Mouse (Mus musculus): ENCODE results near the gene Hoxc4. TPM values are rescaled to one million over a fixed set of nuclear protein-coding genes. Genes with fewer than 3 reads are reported as not detected.

Hoxc4 gene
- polyA plus RNA-seq, 1 experiment from 2014 or later = 9.8 TPM

DNA sequence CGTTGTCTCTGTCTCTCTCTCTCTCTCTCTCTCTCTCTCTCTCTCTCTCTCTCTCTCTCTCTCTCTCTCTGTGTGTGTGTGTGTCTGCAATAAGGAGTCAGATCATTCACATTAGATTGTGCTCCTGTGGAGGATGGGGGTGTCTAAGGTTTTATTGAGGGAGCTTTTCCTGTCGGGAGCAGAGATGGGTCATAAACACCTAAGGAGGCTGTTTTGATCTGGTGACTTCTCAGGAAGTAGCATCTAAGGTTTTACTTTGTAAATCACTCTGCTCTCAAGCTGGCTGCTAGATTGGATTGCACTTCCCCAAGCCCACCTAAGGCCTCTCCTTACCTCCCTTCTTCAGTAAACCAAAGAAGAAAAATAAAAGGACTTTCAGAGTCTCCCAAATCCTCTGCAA, 5.4 kb downstream of the Hoxc4 start:
- Histone ChIP-seq H3K4me1 (peaks cover 86% of the 10 kb centered on the region), H3K27me3 (ENCODE audit: low read depth, poor library complexity, severe bottlenecking) (peaks cover 100% of the 10 kb centered on the region), H3K27ac (no peak overlapping the region), H3K4me3 (no peak overlapping the region), H3K9me3 (replicated peaks) (no peaks in the 10 kb centered on the region), H3K36me3 (no peaks in the 10 kb centered on the region)
- WGBS = 3% methylated on average over 2 of the region's 2 CpGs
- no peak for DNase-seq (ENCODE audit: low spot score)

DNA sequence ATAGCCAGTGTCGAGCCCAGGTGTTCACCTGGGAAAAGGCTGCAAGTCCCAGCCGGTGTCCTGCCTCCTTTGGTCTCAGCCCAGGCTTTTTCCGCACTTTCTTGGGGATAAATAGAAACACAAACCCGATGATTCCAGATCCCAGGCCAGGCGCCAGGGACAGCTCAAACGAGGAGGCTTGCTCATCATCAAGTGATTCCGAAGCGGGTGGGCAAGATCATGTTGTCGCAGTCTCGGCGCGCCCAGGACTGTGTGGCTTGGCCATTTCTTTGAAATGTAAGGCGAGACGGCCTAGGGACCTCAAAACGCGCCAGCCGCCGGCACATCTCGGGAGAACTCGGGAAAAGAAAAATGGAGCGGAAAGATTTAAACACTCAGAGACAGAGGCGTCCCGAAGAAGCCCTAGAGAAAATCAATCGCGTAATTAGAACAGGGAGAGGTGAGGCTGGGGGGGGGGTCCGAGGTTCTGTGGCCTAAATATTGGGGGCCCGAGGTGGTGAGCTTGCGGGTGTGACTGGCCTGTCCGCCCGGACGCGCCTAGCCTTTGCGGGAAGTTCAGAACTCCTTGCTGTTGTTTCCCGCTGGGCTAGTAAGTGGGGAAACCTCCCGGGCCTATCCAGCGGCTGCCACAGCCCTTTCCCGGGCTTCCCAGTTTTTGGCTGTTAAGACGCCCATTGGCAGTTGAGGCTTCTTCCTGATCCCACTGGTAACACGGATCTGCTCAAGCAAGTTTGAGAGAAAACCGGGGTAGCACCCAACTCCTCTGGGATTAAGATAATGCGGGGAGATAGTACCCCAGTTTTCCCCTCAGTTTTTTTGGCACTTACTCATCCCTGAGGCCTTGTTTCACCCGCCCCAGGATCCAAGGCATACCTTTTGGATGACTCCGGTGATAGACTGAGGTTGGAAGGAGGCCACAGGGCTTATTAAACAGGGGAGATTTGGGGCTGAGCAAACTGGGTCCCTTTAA, 8.8 kb downstream of the Hoxc4 start:
- peaks cover 81% of the 10 kb centered on the region for H3K4me1 ChIP-seq
- 3% methylated on average over 43 of the region's 43 CpGs for WGBS
- DNase-seq (ENCODE audit: low spot score) = peak; percentile 69
- no peaks in the 10 kb centered on the region for H3K36me3 ChIP-seq
- peaks cover 99% of the 10 kb centered on the region for H3K27me3 ChIP-seq (ENCODE audit: low read depth, poor library complexity, severe bottlenecking)
- peak overlapping the region; percentile 40 for H3K4me3 ChIP-seq
- H3K27ac ChIP-seq = peak overlapping the region; percentile 79
- H3K9me3 ChIP-seq (replicated peaks) = no peaks in the 10 kb centered on the region

DNA sequence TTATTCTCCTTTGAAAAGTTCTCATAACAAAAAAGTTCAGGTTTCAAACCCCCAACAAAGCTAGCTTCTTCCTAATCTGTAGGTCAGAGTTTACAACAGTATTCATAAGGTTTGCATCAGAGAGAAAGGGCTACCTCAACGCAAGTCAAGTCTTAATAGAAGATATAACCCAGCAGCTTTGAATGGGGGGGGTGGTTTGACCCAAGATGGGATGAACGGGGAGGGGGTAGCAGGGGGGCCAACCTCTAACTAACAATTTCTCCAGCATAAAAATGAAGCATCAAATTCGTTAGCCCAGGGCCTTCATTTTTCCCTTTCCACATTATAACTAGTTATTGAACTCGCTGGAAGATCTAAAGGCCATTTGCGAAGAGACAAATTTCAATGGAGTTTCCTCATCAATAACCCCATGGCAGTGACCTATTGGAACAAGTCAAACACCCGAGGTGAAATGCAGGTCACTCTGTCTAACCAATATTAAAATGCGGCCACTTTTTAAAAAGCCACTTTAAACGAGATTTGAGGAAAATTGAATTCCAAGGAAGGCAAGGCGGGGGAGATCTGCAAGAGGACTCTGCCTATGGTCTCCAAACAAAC, 10.3 kb downstream of the Hoxc4 start:
- H3K36me3 ChIP-seq = no peaks in the 10 kb centered on the region
- H3K9me3 ChIP-seq (replicated peaks) = no peaks in the 10 kb centered on the region
- peaks cover 99% of the 10 kb centered on the region for H3K27me3 ChIP-seq (ENCODE audit: low read depth, poor library complexity, severe bottlenecking)
- no peak overlapping the region for H3K4me3 ChIP-seq
- no peak overlapping the region for H3K27ac ChIP-seq
- WGBS = 14% methylated on average over 9 of the region's 9 CpGs
- peaks cover 85% of the 10 kb centered on the region for H3K4me1 ChIP-seq
- no peak for DNase-seq (ENCODE audit: low spot score)

DNA sequence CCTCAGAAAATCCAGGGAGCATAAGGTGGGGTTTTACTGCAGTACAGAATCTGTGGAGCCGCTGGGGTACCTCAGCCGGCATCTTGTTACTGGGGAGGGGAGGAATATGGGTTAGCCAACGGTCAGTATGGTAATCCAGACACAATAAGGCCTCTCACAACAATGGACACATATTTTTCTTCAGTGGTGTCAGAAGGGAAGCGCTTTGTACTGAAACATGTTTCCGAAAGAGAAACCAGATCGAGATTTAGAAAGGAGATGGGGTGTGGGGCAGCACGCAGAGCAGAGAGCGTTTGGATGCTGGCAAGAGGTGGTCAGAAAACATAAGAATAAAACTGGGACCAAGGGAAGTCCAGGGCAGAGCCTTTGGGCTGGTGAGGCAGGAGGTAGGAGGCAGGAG, 11.4 kb downstream of the Hoxc4 start:
- peaks cover 99% of the 10 kb centered on the region for H3K27me3 ChIP-seq (ENCODE audit: low read depth, poor library complexity, severe bottlenecking)
- H3K9me3 ChIP-seq (replicated peaks) = no peaks in the 10 kb centered on the region
- peak overlapping the region; percentile 47; the same call in 1 of the 2 replicates for H3K27ac ChIP-seq
- H3K4me3 ChIP-seq = no peak overlapping the region
- 13% methylated on average over 8 of the region's 8 CpGs for WGBS
- no peak for DNase-seq (ENCODE audit: low spot score)
- H3K36me3 ChIP-seq = no peaks in the 10 kb centered on the region
- H3K4me1 ChIP-seq = peaks cover 85% of the 10 kb centered on the region

DNA sequence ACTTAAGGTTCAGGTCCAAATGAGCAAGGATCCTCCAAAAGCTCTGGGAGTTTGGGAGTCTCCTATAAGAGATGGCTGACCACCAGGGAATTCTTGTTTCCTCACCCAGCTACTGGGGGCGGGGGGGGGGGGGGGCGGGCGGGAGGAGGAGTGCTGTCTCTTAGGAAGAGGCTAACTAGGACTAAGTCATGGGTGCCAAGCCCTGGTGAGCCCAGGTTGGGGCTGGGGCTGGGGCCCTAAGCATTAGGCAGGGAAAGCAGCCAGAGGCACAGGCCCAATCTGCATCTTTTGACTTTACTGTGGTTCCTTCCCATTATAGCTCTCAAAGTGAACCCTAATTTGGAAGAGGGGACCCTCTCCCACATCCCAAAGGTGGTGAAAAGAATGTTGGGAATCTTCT, 13.4 kb downstream of the Hoxc4 start:
- peak overlapping the region; percentile 56; the same call in 1 of the 2 replicates for H3K27ac ChIP-seq
- peak overlapping the region; percentile 18; the same call in 1 of the 2 replicates for H3K4me3 ChIP-seq
- no peaks in the 10 kb centered on the region for H3K9me3 ChIP-seq (replicated peaks)
- H3K27me3 ChIP-seq (ENCODE audit: low read depth, poor library complexity, severe bottlenecking) = peaks cover 99% of the 10 kb centered on the region
- DNase-seq (ENCODE audit: low spot score) = peak; percentile 53
- peaks cover 85% of the 10 kb centered on the region for H3K4me1 ChIP-seq
- H3K36me3 ChIP-seq = no peaks in the 10 kb centered on the region
- 0% methylated on average over 2 of the region's 3 CpGs for whole genome bisulfite sequencing

DNA sequence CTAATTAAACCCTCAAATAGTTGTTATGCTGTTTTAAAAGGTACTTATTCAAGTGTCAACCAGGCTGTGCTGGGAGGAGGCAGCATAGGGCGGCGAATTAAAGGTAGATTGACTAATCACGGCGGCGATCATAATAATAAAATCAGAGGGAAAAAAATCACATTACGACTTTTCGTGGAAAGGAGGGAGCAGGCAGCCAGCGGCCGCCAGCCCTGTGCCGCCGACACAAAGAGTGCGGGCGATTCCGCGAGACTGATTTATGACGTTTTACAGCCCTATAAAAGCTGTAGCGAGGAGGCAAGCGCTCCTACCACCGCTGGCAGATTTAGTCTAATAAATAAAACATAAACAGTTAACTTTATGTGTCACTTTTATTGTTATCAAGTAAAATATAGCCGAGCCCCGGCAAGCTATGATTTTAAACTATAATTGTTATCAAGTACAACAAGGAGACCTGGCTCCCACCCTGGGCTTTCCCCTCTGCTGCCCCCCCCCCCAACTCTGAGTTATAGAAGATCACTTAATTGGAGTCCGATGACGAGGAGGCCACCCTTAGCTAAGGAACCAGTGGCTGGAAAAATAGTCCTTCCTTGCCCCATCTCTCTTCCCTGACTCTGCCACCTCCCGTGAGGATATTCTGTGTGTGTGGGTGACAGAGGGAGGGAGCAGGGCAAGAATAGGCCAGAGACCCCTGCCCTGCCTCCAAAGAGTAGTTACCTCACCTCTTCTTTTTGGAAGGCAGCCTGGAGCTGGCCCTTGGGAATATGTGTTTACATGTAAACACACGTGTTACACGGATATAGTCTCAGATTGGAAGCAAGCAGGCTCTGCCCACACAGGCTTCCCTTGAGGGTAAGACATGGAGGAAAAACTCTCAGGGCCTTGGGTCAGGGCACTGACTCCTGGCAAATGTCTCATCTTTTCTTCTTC, 14.2 kb downstream of the Hoxc4 start:
- Histone ChIP-seq H3K4me3 (peak overlapping the region; percentile 18), H3K9me3 (replicated peaks) (no peaks in the 10 kb centered on the region), H3K27me3 (ENCODE audit: low read depth, poor library complexity, severe bottlenecking) (peaks cover 99% of the 10 kb centered on the region), H3K36me3 (no peaks in the 10 kb centered on the region), H3K4me1 (peaks cover 81% of the 10 kb centered on the region), H3K27ac (peak overlapping the region; percentile 56; the same call in 1 of the 2 replicates)
- DNase-seq (ENCODE audit: low spot score) = peak; percentile 71
- under 1% methylated on average over 26 of the region's 26 CpGs for WGBS

DNA sequence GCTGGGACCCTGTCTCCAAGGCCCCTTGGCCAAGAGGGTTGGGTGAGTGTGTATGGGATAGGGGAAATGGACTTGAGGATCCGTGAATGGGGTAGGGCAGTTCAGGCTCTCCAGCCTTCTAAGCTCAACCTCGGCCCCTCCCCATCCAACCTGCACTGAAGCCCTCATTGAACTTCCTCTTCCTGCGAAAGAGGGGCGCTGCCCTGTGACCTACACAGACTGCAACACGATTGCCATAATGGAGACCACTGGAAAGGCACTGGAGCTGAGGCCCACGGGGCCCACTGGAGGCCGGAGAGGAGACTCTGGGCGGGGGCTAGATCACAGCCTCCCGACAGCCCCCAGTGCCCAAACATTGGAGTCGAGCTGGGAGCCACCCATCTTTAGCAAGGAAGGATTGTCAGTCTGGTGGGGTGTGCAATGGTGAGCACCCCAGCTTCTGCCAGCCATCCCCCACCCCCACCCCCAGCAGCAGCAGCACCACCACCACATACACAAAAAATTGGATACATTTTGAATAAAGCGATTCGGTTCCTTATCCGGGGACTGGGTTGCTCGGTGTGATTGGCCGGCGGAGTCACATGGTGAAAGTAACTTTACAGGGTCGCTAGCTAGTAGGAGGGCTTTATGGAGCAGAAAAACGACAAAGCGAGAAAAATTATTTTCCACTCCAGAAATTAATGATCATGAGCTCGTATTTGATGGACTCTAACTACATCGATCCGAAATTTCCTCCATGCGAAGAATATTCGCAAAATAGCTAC, 15.5 kb downstream of the Hoxc4 start:
- WGBS = 2% methylated on average over 24 of the region's 24 CpGs
- Histone ChIP-seq H3K27ac (peak overlapping the region; percentile 86), H3K36me3 (no peaks in the 10 kb centered on the region), H3K27me3 (ENCODE audit: low read depth, poor library complexity, severe bottlenecking) (peaks cover 99% of the 10 kb centered on the region), H3K4me3 (peak overlapping the region; percentile 54), H3K4me1 (peaks cover 81% of the 10 kb centered on the region), H3K9me3 (replicated peaks) (no peaks in the 10 kb centered on the region)
- peak; percentile 62 for DNase-seq (ENCODE audit: low spot score)

DNA sequence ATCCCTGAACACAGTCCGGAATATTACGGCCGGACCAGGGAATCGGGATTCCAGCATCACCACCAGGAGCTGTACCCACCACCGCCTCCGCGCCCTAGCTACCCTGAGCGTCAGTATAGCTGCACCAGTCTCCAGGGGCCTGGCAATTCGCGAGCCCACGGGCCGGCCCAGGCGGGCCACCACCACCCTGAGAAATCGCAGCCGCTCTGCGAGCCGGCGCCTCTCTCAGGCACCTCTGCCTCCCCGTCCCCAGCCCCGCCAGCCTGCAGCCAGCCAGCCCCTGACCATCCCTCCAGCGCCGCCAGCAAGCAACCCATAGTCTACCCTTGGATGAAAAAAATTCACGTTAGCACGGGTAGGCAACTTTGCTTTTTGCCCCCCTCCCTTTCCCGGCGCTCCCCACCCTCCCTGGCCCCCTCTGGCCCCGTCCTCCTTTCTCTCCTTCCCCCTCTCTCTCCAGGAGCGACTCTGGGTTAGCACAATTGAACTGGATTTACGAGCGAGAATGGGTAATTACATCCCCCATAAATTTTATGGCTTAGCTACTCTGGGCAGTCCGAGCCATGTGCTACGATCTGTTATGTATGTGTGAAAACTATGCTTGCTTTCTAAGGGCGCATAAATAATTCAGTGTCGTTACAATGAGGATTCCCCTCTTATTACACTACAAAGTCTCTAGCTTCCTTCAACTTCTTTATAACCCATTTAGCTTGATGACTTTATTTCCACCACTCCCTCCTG, 16.2 kb downstream of the Hoxc4 start:
- under 1% methylated on average over 34 of the region's 34 CpGs for WGBS
- peak overlapping the region; percentile 54 for H3K4me3 ChIP-seq
- peaks cover 99% of the 10 kb centered on the region for H3K27me3 ChIP-seq (ENCODE audit: low read depth, poor library complexity, severe bottlenecking)
- peak; percentile 81 for DNase-seq (ENCODE audit: low spot score)
- peak overlapping the region; percentile 86 for H3K27ac ChIP-seq
- no peaks in the 10 kb centered on the region for H3K9me3 ChIP-seq (replicated peaks)
- no peaks in the 10 kb centered on the region for H3K36me3 ChIP-seq
- peaks cover 87% of the 10 kb centered on the region for H3K4me1 ChIP-seq

DNA sequence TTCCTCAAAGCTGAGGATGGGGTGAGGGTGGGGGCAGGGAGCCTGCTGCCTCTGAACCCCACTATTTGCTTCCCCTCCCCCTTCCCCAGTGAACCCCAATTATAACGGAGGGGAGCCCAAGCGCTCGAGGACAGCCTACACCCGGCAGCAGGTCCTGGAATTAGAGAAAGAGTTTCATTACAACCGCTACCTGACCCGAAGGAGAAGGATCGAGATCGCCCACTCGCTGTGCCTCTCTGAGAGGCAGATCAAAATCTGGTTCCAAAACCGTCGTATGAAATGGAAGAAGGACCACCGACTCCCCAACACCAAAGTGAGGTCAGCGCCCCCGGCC, 16.8 kb downstream of the Hoxc4 start:
- H3K27me3 ChIP-seq (ENCODE audit: low read depth, poor library complexity, severe bottlenecking) = peaks cover 99% of the 10 kb centered on the region
- H3K36me3 ChIP-seq = no peaks in the 10 kb centered on the region
- peak overlapping the region; percentile 86 for H3K27ac ChIP-seq
- no peaks in the 10 kb centered on the region for H3K9me3 ChIP-seq (replicated peaks)
- peak overlapping the region; percentile 54 for H3K4me3 ChIP-seq
- H3K4me1 ChIP-seq = peaks cover 88% of the 10 kb centered on the region
- peak; percentile 61 for DNase-seq (ENCODE audit: low spot score)
- under 1% methylated on average over 14 of the region's 14 CpGs for whole genome bisulfite sequencing

DNA sequence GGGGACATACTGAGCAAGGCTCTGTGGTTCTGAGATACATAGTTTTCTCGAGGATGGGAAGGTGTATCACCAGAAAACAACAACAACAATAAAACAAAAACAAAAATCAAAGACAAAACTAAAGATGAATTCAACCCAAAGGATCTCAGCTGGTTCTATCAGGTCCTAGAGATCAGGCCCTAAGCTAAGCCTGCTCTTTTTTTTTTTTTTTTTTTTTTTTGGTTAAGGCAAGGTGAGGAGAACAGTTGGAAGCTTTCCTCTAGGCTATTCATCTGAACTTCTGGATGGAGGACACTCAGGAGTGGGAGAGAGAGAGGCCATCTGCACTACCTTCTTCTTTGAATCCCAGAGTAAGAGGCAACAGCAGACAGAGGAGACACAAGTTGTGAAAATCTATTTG, 18.8 kb downstream of the Hoxc4 start:
- no peak overlapping the region for H3K4me3 ChIP-seq
- H3K4me1 ChIP-seq = peaks cover 90% of the 10 kb centered on the region
- H3K36me3 ChIP-seq = no peaks in the 10 kb centered on the region
- 20% methylated on average over 1 of the region's 1 CpGs for WGBS
- no peaks in the 10 kb centered on the region for H3K9me3 ChIP-seq (replicated peaks)
- no peak overlapping the region for H3K27ac ChIP-seq
- no peak for DNase-seq (ENCODE audit: low spot score)
- H3K27me3 ChIP-seq (ENCODE audit: low read depth, poor library complexity, severe bottlenecking) = peaks cover 100% of the 10 kb centered on the region

DNA sequence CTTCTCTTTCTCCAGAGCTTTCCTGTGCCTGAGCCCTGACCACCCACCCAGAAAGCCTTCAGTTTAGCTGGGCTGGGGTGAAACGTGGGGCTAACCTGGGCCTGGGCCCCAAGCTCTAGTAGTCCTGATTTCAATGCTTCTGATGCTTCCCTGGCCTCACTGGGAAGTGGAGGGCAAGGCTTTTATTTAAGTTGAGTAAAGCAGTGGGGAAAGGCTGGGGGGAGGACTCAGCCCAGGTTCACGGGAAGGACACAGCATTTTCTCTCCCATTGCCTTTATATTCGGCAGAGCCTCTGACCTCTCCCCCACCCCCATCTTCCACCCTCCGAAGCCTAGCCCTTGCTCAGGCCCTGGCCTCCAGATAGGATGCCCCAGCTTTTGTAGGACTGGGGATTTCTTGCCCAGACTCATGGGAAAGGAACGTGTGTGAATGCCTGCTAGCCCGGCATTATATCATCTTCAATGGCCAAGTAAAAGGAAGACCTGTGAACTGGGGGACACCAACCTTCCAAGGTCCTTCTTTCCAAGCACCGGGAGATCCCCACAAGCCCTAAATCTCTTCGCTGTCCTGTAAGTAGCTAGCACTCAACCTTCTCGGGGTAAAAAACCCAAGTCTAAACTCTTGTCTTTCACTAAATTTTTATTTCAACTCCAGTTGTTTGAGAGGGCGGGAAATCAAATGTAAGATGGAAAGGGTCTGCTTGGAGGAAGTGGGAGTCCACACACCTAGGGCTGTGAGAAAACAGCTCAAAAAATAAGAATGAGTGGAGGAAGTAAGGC, 20.2 kb downstream of the Hoxc4 start:
- 9% methylated on average over 10 of the region's 10 CpGs for WGBS
- peak; percentile 50 for DNase-seq (ENCODE audit: low spot score)

More for the DNA sequence above, 20.2 kb downstream of the Hoxc4 start:
- no peaks in the 10 kb centered on the region for H3K9me3 ChIP-seq (replicated peaks)
- H3K4me1 ChIP-seq = peaks cover 79% of the 10 kb centered on the region
- H3K27me3 ChIP-seq (ENCODE audit: low read depth, poor library complexity, severe bottlenecking) = peaks cover 100% of the 10 kb centered on the region
- peak overlapping the region; percentile 39; the same call in 1 of the 2 replicates for H3K4me3 ChIP-seq
- no peaks in the 10 kb centered on the region for H3K36me3 ChIP-seq
- H3K27ac ChIP-seq = peak overlapping the region; percentile 57
